Mouse (Mus musculus) midbrain, embryonic 14.5 days (tissue): ENCODE data around the gene Tnrc6c. TPM values are rescaled to one million over a fixed set of nuclear protein-coding genes. Genes with fewer than 3 reads are reported as not detected.

Source experiments
- ATAC-seq: fragments of 200-750 bp; cut with Nextera tagmentation; 2 replicates; pipeline ENCODE4 v1.8.0; 2017; ENCODE audit warnings: moderate number of reproducible peaks, moderate library complexity; ENCODE audit not compliant: low FRiP score, low TSS enrichment
- DNase-seq: peaks from one replicate; pipeline ENCODE4 v3.0.0-alpha.2; 2015
- H3K27ac ChIP-seq: fragments of 300-500 bp; sonication (generic); replicated peaks from 2 replicates; pipeline ENCODE4 v1.5.1; 2014; ENCODE audit warnings: mild to moderate bottlenecking, low read depth, low read length, moderate library complexity
- H3K27me3 ChIP-seq: fragments of 300-500 bp; sonication (generic); 2 replicates; pipeline ENCODE4 v1.6.1; 2014; ENCODE audit warnings: low read length, control low read depth, mixed read lengths; ENCODE audit not compliant: control insufficient read depth, insufficient read depth
- H3K36me3 ChIP-seq: fragments of 300-500 bp; sonication (generic); 2 replicates; pipeline ENCODE4 v1.6.1; 2014; ENCODE audit warnings: low read length, control low read depth; ENCODE audit not compliant: control insufficient read depth, insufficient read depth
- H3K4me1 ChIP-seq: fragments of 300-500 bp; sonication (generic); 2 replicates; pipeline ENCODE4 v1.6.1; 2014; ENCODE audit warnings: mild to moderate bottlenecking, antibody characterized with exemption, low read length, control low read depth; ENCODE audit not compliant: control insufficient read depth, insufficient read depth
- H3K4me2 ChIP-seq: fragments of 300-500 bp; sonication (generic); 2 replicates; pipeline ENCODE4 v1.6.1; 2014; ENCODE audit warnings: mild to moderate bottlenecking, low read length, moderate library complexity
- H3K4me3 ChIP-seq: fragments of 300-500 bp; sonication (generic); replicated peaks from 2 replicates; pipeline ENCODE4 v1.5.1; 2014; ENCODE audit warnings: low read depth, low read length
- H3K9ac ChIP-seq: fragments of 300-500 bp; sonication (generic); replicated peaks from 2 replicates; pipeline ENCODE4 v1.6.1; 2014; ENCODE audit warnings: mild to moderate bottlenecking, low read length, moderate library complexity
- H3K9me3 ChIP-seq: fragments of 300-500 bp; sonication (generic); 2 replicates; pipeline ENCODE4 v1.6.1; 2016; ENCODE audit warnings: low read length, control low read depth, mixed read lengths; ENCODE audit not compliant: control insufficient read depth
- WGBS: fragments of 180-500 bp; shearing (Covaris S2); extraction: QIAGEN DNeasy Blood & Tissue Kit; methylation state at CpG from one replicate; pipeline ENCODE4 v1.1.7; 2014; 5-methylcytosine and 5-hydroxymethylcytosine counted together
- polyA plus RNA-seq: library from polyadenylated mRNA; unstranded; fragments of >200 nt; fragmentation: Nextera tagmentation; extraction: Ambion mirVana; gene quantifications from 2 replicates; pipeline ENCODE4 v1.2.1, GENCODE M21; 2014

Gene Tnrc6c
- polyA plus RNA-seq, 1 experiment from 2014 or later: 34.0 TPM

GRCm38 (mm10) chr11:117612885-117613284 is 41.2 kb upstream of the Tnrc6c start:
- Histone ChIP-seq H3K36me3 (no peaks in the 10 kb centered on the region), H3K9me3 (no peaks in the 10 kb centered on the region), H3K9ac (no peak overlapping the region), H3K4me3 (no peak overlapping the region), H3K4me2 (no peak overlapping the region), H3K27ac (no peak overlapping the region), H3K27me3 (no peaks in the 10 kb centered on the region), H3K4me1 (peaks cover 23% of the 10 kb centered on the region)
- ATAC-seq (no peak), DNase-seq (no peak)
- 61% methylated on average over 7 of the region's 7 CpGs for WGBS

DNA sequence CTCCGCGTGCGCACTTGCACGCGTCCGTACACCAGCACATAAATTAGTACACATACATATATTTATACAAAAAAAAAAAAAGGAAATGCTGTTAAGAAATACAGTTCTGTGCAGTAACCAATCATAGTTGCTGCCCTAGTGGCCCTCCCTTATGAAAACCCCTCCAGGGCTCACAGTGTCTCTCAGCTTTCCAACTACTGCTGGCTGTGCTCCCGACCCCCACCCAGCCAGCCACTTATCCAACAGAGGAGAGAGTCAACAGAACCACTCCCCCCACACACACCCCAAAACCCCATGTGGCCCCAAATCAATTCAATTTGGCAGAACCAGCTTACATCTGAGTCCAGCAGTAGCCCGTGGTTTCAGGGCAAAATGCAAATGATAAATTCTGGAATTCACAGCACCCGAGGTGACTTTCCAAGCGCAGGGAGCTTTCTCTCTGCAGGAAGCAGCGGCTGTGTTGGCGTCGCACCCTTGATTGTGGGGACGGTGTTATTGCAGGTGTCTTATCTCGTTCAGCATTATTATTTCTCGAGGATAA is 36.7 kb upstream of the Tnrc6c start:
- Histone ChIP-seq H3K9ac (no peak overlapping the region), H3K4me1 (peaks cover 23% of the 10 kb centered on the region), H3K9me3 (no peaks in the 10 kb centered on the region), H3K4me3 (no peak overlapping the region), H3K36me3 (no peaks in the 10 kb centered on the region), H3K4me2 (peak overlapping the region; percentile 31), H3K27me3 (no peaks in the 10 kb centered on the region), H3K27ac (peak overlapping the region; percentile 75)
- WGBS: 20% methylated on average over 16 of the region's 16 CpGs
- DNase-seq (peak; percentile 69), ATAC-seq (no peak)

GRCm38 (mm10) chr11:117618214-117618613 is 35.9 kb upstream of the Tnrc6c start:
- peaks cover 23% of the 10 kb centered on the region for H3K4me1 ChIP-seq
- H3K36me3 ChIP-seq: no peaks in the 10 kb centered on the region
- H3K9me3 ChIP-seq: no peaks in the 10 kb centered on the region
- H3K27ac ChIP-seq: peak overlapping the region; percentile 75
- no peak for ATAC-seq
- H3K9ac ChIP-seq: no peak overlapping the region
- WGBS: 11% methylated on average over 3 of the region's 3 CpGs
- no peak overlapping the region for H3K4me3 ChIP-seq
- no peak for DNase-seq
- no peaks in the 10 kb centered on the region for H3K27me3 ChIP-seq
- peak overlapping the region; percentile 31; the same call in 1 of the 2 replicates for H3K4me2 ChIP-seq

- no peak overlapping the region; the same call in 1 of the 2 replicates for H3K9ac ChIP-seq
- no peaks in the 10 kb centered on the region for H3K27me3 ChIP-seq
- no peak overlapping the region for H3K4me3 ChIP-seq
- no peak overlapping the region for H3K4me2 ChIP-seq
- DNase-seq (no peak), ATAC-seq (no peak)
- WGBS: 71% methylated on average over 7 of the region's 7 CpGs
- peaks cover 23% of the 10 kb centered on the region for H3K4me1 ChIP-seq
- H3K36me3 ChIP-seq: no peaks in the 10 kb centered on the region
- H3K27ac ChIP-seq: peak overlapping the region; percentile 75
- no peaks in the 10 kb centered on the region for H3K9me3 ChIP-seq
Observed at GRCm38 (mm10) chr11:117618774-117619173, 35.3 kb upstream of the Tnrc6c start.

- no peak for DNase-seq
- no peak for ATAC-seq
- Histone ChIP-seq H3K27me3 (no peaks in the 10 kb centered on the region), H3K4me1 (peaks cover 23% of the 10 kb centered on the region), H3K9me3 (no peaks in the 10 kb centered on the region), H3K27ac (peak overlapping the region; percentile 75; the same call in 1 of the 2 replicates), H3K9ac (no peak overlapping the region), H3K36me3 (no peaks in the 10 kb centered on the region), H3K4me2 (no peak overlapping the region), H3K4me3 (no peak overlapping the region)
- 56% methylated on average over 10 of the region's 10 CpGs for WGBS
Observed at GRCm38 (mm10) chr11:117619581-117619980, 34.5 kb upstream of the Tnrc6c start.

GRCm38 (mm10) chr11:117625196-117625595 is 28.9 kb upstream of the Tnrc6c start:
- H3K4me2 ChIP-seq: no peak overlapping the region
- no peaks in the 10 kb centered on the region for H3K27me3 ChIP-seq
- H3K9ac ChIP-seq: no peak overlapping the region
- no peak overlapping the region for H3K4me3 ChIP-seq
- no peaks in the 10 kb centered on the region for H3K9me3 ChIP-seq
- H3K36me3 ChIP-seq: no peaks in the 10 kb centered on the region
- H3K27ac ChIP-seq: no peak overlapping the region
- DNase-seq (no peak), ATAC-seq (no peak)
- peaks cover 27% of the 10 kb centered on the region for H3K4me1 ChIP-seq
- 75% methylated on average over 4 of the region's 4 CpGs for WGBS

DNA sequence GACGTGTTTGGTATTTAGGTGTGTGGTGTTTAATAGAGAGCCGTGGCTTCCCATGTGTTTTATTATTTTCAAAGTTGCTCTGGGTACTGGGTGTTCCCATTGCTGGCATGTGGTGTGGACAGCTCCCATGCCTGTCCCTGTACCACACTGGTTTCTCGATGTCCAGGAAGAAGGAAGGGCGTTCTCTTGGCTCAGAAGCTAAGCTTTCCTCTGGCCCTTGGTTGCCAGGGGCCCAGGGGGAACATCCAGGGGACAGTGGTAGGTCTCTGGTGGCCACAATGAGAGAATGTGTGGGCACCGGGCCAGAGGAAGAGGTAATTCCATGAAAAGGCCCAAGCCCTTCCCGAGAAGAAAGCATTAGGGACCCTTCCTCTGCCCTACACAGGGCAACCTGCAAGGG is 27.5 kb upstream of the Tnrc6c start:
- DNase-seq (no peak), ATAC-seq (no peak)
- Histone ChIP-seq H3K36me3 (no peaks in the 10 kb centered on the region), H3K27ac (peak overlapping the region; percentile 91), H3K9ac (peak overlapping the region; percentile 20; the same call in 1 of the 2 replicates), H3K4me1 (peaks cover 27% of the 10 kb centered on the region), H3K4me3 (no peak overlapping the region), H3K27me3 (no peaks in the 10 kb centered on the region), H3K9me3 (no peaks in the 10 kb centered on the region), H3K4me2 (no peak overlapping the region)
- whole genome bisulfite sequencing: 65% methylated on average over 6 of the region's 6 CpGs

GRCm38 (mm10) chr11:117627060-117627562 is 27.0 kb upstream of the Tnrc6c start:
- Histone ChIP-seq H3K27me3 (no peaks in the 10 kb centered on the region), H3K36me3 (no peaks in the 10 kb centered on the region), H3K9ac (peak overlapping the region; percentile 20; the same call in 1 of the 2 replicates), H3K9me3 (no peaks in the 10 kb centered on the region), H3K4me2 (peak overlapping the region; percentile 35), H3K4me3 (no peak overlapping the region), H3K27ac (peak overlapping the region; percentile 91), H3K4me1 (peaks cover 27% of the 10 kb centered on the region)
- 14% methylated on average over 5 of the region's 5 CpGs for WGBS
- DNase-seq: peak; percentile 56
- ATAC-seq: no peak

- WGBS: 14% methylated on average over 9 of the region's 9 CpGs
- no peaks in the 10 kb centered on the region for H3K36me3 ChIP-seq
- H3K9me3 ChIP-seq: no peaks in the 10 kb centered on the region
- peak overlapping the region; percentile 91 for H3K27ac ChIP-seq
- H3K4me3 ChIP-seq: 0 out of 2 replicates have a peak overlapping the region, but pooled peaks have one; percentile 10
- H3K4me2 ChIP-seq: peak overlapping the region; percentile 35
- no peak; the same call in 1 of the 2 replicates for ATAC-seq
- H3K4me1 ChIP-seq: peaks cover 27% of the 10 kb centered on the region
- H3K9ac ChIP-seq: peak overlapping the region; percentile 43; the same call in 1 of the 2 replicates
- DNase-seq: peak; percentile 59
- H3K27me3 ChIP-seq: no peaks in the 10 kb centered on the region
Observed at GRCm38 (mm10) chr11:117627746-117628311, 26.3 kb upstream of the Tnrc6c start.
